Mouse (Mus musculus): ENCODE results near the gene Tsnax. TPM values are rescaled to one million over a fixed set of nuclear protein-coding genes. Genes with fewer than 3 reads are reported as not detected.

Tsnax gene
- total and polyA plus RNA-seq, 3 experiments, result 17.6 to 49.7 (median 25.5) TPM

DNA sequence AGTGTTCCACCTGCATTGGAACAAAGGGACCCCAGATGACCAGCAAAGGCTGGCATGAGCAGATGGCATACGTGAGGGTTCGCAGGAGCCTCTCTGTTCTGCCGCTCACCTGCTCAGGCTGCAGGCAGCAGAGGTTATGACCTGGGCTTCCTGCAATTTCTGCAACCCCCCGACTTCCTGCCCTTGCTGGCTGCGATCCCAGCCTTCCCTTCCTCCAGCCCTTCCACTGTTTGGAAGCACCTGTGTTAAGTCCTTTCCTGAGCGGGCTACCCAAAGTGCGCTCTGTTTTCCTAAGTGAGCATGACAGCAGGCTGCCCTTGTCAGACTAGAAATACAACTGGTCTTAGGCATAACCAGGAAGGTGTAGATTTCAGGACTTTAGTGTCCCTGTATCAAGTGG, 24.3 kb downstream of the Tsnax start:
- Histone ChIP-seq H3K36me3 (replicated peaks) (peaks cover 74% of the 10 kb centered on the region), H3K4me1 (ENCODE audit: insufficient read depth, low read depth, low read length) (0 out of 2 replicates have a peak, but pooled peaks cover 1% of the 10 kb centered on the region), H3K9me3 (replicated peaks) (peaks cover 46% of the 10 kb centered on the region), H3K4me3 (ENCODE audit: low read depth, low read length) (no peak overlapping the region), H3K27me3 (ENCODE audit: insufficient read depth, low read length) (no peaks in the 10 kb centered on the region)
- TF ChIP-seq TAL1 (conservative IDR thresholded peaks at IDR 0.05; ENCODE audit: low read depth, low read length) (no peak), CTCF (IDR thresholded peaks at IDR 0.05; ENCODE audit: low read depth, low read length) (no peak), POLR2AphosphoS5 (IDR thresholded peaks at IDR 0.05; ENCODE audit: insufficient replicate concordance, low read depth, low read length) (no peak), GATA2 (IDR thresholded peaks at IDR 0.05; ENCODE audit: borderline replicate concordance, low read depth, low read length) (no peak), GATA1 (IDR thresholded peaks at IDR 0.05; ENCODE audit: borderline replicate concordance, low read length) (no peak)
- no peak for ATAC-seq (ENCODE audit: extremely low read depth, insufficient number of reproducible peaks, low FRiP score, poor library complexity, severe bottlenecking)
- DNase-seq (ENCODE audit: low spot score), result no peak

GRCm38 (mm10) chr8:125038731-125039130, 25.9 kb downstream of the Tsnax start:
- DNase-seq (ENCODE audit: low spot score) (no peak), ATAC-seq (ENCODE audit: extremely low read depth, insufficient number of reproducible peaks, low FRiP score, poor library complexity, severe bottlenecking) (no peak)
- Histone ChIP-seq H3K4me3 (ENCODE audit: low read depth, low read length) (no peak overlapping the region), H3K9me3 (replicated peaks) (peaks cover 43% of the 10 kb centered on the region), H3K27me3 (ENCODE audit: insufficient read depth, low read length) (no peaks in the 10 kb centered on the region), H3K4me1 (ENCODE audit: insufficient read depth, low read depth, low read length) (no peaks in the 10 kb centered on the region), H3K36me3 (replicated peaks) (peaks cover 62% of the 10 kb centered on the region)
- no peak for TF ChIP-seq GATA2 (IDR thresholded peaks at IDR 0.05; ENCODE audit: borderline replicate concordance, low read depth, low read length)
- no peak for TF ChIP-seq GATA1 (IDR thresholded peaks at IDR 0.05; ENCODE audit: borderline replicate concordance, low read length)

GRCm38 (mm10) chr8:125040587-125041375, 28.0 kb downstream of the Tsnax start:
- peaks cover 44% of the 10 kb centered on the region for H3K36me3 ChIP-seq (replicated peaks)
- H3K27me3 ChIP-seq (ENCODE audit: insufficient read depth, low read length), result no peaks in the 10 kb centered on the region
- no peaks in the 10 kb centered on the region for H3K4me1 ChIP-seq (ENCODE audit: insufficient read depth, low read depth, low read length)
- DNase-seq (ENCODE audit: low spot score) (no peak), ATAC-seq (ENCODE audit: extremely low read depth, insufficient number of reproducible peaks, low FRiP score, poor library complexity, severe bottlenecking) (no peak)
- no peak for TF ChIP-seq TAL1 (conservative IDR thresholded peaks at IDR 0.05; ENCODE audit: low read depth, low read length)
- TF ChIP-seq GATA1 (IDR thresholded peaks at IDR 0.05; ENCODE audit: borderline replicate concordance, low read length), result no peak
- TF ChIP-seq POLR2AphosphoS5 (IDR thresholded peaks at IDR 0.05; ENCODE audit: insufficient replicate concordance, low read depth, low read length), result no peak
- TF ChIP-seq GATA2 (IDR thresholded peaks at IDR 0.05; ENCODE audit: borderline replicate concordance, low read depth, low read length), result no peak
- TF ChIP-seq CTCF (IDR thresholded peaks at IDR 0.05; ENCODE audit: low read depth, low read length), result no peak
- peaks cover 40% of the 10 kb centered on the region for H3K9me3 ChIP-seq (replicated peaks)
- no peak overlapping the region for H3K4me3 ChIP-seq (ENCODE audit: low read depth, low read length)

GRCm38 (mm10) chr8:125041496-125041895, 28.7 kb downstream of the Tsnax start:
- peaks cover 37% of the 10 kb centered on the region for H3K36me3 ChIP-seq (replicated peaks)
- DNase-seq (ENCODE audit: low spot score) (no peak), ATAC-seq (ENCODE audit: extremely low read depth, insufficient number of reproducible peaks, low FRiP score, poor library complexity, severe bottlenecking) (no peak)

DNA sequence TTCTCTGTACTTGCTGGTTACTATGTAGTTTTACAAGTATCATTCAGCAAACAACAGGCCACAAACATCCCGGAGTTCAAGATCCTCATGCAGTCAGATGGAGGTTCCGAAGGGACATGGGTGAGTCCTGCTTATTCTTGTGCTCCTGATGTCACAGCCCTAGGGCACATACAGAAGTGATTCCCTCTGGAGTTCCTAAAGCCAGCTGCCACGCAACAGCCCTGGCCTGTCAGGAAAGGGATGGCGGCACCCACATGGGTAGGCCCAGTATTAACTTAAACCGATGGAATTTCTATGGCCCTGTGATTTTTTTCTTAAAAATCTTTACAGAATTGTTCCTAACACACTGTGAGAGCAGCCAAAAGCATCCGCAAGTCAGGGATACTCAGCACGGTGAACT, 30.6 kb downstream of the Tsnax start:
- Histone ChIP-seq H3K27me3 (ENCODE audit: insufficient read depth, low read length) (no peaks in the 10 kb centered on the region), H3K36me3 (replicated peaks) (peaks cover 21% of the 10 kb centered on the region), H3K4me1 (ENCODE audit: insufficient read depth, low read depth, low read length) (no peaks in the 10 kb centered on the region), H3K9me3 (replicated peaks) (peaks cover 35% of the 10 kb centered on the region), H3K4me3 (ENCODE audit: low read depth, low read length) (no peak overlapping the region)
- TF ChIP-seq CTCF (IDR thresholded peaks at IDR 0.05; ENCODE audit: low read depth, low read length) (no peak), GATA2 (IDR thresholded peaks at IDR 0.05; ENCODE audit: borderline replicate concordance, low read depth, low read length) (no peak), POLR2AphosphoS5 (IDR thresholded peaks at IDR 0.05; ENCODE audit: insufficient replicate concordance, low read depth, low read length) (no peak), TAL1 (conservative IDR thresholded peaks at IDR 0.05; ENCODE audit: low read depth, low read length) (no peak), GATA1 (IDR thresholded peaks at IDR 0.05; ENCODE audit: borderline replicate concordance, low read length) (no peak)
- ATAC-seq (ENCODE audit: extremely low read depth, insufficient number of reproducible peaks, low FRiP score, poor library complexity, severe bottlenecking) (no peak), DNase-seq (ENCODE audit: low spot score) (no peak)

More at GRCm38 (mm10) chr8:125041496-125041895, 28.7 kb downstream of the Tsnax start:
- Histone ChIP-seq H3K9me3 (replicated peaks) (peaks cover 38% of the 10 kb centered on the region), H3K4me1 (ENCODE audit: insufficient read depth, low read depth, low read length) (no peaks in the 10 kb centered on the region), H3K4me3 (ENCODE audit: low read depth, low read length) (no peak overlapping the region), H3K27me3 (ENCODE audit: insufficient read depth, low read length) (no peaks in the 10 kb centered on the region)
- no peak for TF ChIP-seq CTCF (IDR thresholded peaks at IDR 0.05; ENCODE audit: low read depth, low read length)
- no peak for TF ChIP-seq POLR2AphosphoS5 (IDR thresholded peaks at IDR 0.05; ENCODE audit: insufficient replicate concordance, low read depth, low read length)

DNA sequence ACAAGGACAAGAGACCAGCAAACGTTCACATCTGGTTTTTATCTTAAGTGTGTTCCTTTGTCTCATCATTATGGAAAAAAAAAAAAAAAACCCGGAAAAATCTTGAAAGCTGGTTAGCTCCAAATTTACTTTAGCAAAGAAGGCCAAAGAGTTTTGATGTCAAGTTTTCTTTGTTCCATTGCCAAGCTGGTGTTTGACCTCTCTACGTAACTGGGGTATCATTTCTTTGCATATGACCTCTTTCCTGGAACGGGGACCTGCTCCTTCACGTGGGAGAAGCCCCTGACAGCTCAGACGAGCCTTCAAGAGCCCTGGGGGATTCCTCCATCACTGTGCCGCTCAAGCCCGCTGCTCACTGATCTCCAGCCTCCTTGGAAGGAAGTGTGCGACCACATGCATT, 31.1 kb downstream of the Tsnax start:
- Histone ChIP-seq H3K9me3 (replicated peaks) (peaks cover 34% of the 10 kb centered on the region), H3K4me1 (ENCODE audit: insufficient read depth, low read depth, low read length) (no peaks in the 10 kb centered on the region), H3K36me3 (replicated peaks) (peaks cover 17% of the 10 kb centered on the region), H3K4me3 (ENCODE audit: low read depth, low read length) (no peak overlapping the region), H3K27me3 (ENCODE audit: insufficient read depth, low read length) (no peaks in the 10 kb centered on the region)
- TF ChIP-seq GATA1 (IDR thresholded peaks at IDR 0.05; ENCODE audit: borderline replicate concordance, low read length) (no peak), GATA2 (IDR thresholded peaks at IDR 0.05; ENCODE audit: borderline replicate concordance, low read depth, low read length) (no peak), TAL1 (conservative IDR thresholded peaks at IDR 0.05; ENCODE audit: low read depth, low read length) (no peak), CTCF (IDR thresholded peaks at IDR 0.05; ENCODE audit: low read depth, low read length) (no peak)
- DNase-seq (ENCODE audit: low spot score) (no peak), ATAC-seq (ENCODE audit: extremely low read depth, insufficient number of reproducible peaks, low FRiP score, poor library complexity, severe bottlenecking) (no peak)

All from G1E (cell line).